Mouse (Mus musculus) forelimb bud, embryonic 11.5 days (tissue): ENCODE measurements around the gene Chd4.
A peak's percentile ranks its signal among the peaks of the same experiment; 100 is the strongest.
"Not testable (repeated sequence)": the region's sequence is repeated elsewhere in the genome, so short reads cannot be mapped to it uniquely, and the experiment has no call there.

Source experiments
- DNase-seq: peaks from one replicate; pipeline ENCODE4 v3.0.0-alpha.2; 2012; ENCODE audit warnings: low read depth, low spot score

Gene Chd4

DNA sequence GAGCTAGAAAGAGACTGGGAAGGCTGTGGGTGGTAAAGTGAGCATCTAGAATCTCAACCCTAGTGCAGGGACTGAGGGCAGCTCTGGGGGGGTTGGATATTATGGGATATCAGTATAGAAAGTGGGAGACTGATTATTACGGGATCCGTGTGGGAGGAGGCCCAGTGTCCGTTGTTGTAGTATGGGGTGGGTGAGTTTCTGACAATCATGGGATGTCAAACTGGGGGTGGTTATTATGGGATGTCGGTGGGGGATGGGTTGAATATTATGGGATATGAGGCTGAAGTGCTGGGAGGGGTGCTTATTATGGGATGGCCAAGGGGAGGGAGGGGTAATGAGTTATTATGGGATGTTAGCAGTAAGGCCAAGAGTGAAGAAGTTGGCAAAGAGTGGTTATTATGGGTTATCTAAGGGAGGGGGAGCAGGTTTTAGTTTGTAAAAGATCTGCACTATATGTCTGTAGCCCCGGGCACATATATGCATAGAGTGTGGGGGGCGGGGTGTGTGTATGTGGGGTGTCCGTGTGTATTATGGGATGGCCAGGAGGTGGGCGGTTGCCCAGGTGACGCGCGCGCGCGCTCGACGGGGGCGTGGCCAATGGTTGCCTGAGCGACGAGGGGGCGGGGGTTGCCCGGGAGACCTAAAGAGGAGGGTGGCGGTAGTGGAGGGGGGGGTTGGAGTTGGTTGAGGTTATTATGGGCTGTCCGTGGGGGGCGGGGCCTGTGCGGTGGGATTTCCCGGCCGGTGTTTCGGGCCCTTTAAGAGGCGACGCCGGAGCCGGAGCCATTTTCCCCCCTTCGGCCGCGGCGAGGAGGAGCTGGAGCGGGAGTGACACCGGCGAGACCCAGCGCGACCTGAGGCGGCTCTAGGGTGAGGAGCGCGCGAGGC, at the start of gene Chd4:
TSS of gene Chd4 (plus strand) at position 591 of the 888 bp plus-strand sequence.
- DNase-seq, result peak; percentile 83

DNA sequence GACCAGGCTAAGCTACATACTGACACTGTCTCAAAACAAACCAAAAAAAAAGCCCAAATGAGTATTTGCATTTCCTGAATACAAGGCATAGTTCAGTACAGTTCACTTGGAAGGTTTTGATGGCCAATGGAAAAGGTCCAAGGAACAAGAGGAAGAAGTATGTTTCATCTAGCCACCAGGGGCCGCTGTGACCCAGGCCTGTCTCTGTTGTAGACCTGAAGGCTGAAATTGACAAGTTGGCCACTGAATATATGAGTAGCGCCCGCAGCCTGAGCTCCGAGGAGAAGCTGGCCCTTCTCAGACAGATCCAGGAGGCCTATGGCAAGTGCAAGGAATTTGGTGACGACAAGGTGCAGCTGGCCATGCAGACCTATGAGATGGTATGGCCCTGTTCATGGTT, 49.1 kb upstream of the Chd4 start:
- peak; percentile 82 for DNase-seq

DNA sequence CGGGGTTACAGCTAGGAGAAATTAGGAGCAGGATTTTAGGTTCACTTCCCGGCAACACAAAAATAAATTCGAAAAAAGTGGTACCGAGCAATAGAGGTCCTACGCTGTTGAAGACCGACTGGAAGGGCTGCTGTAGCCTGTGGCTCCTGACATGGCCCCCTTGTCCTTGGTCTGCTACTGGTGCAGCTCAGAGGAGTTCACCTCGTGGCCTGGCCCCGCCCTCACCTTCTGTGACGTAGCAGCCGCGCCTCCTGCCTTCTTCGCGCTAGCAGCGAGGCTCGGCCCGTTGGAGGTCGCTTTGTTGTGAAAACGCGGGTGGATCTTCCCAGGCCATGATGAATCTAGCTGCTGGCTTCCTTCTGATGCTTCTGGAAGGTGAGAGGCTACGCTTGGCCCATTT, 46.1 kb upstream of the Chd4 start, which contains the start of gene Acrbp:
TSS of gene Acrbp (plus strand) at position 12 of the 400 bp plus-strand sequence.
- no peak for DNase-seq

DNA sequence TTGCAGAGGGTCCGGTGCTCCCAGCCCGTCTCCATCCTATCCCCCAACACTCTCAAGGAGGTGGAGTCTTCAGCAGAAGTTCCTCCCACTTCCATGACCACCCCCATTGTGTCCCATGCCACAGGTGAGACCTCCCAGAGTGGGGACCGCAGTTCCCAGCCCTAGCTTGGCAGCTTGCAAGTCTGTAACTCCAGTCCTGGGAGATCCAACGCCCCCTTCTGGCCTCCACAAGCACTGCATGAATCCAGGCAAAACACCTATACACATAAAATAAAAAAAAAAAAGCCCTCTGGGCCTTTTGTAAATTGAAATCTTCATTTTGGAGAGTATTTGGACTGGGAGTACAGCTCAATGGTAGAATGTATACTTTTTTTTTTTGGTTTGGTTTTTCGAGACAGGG, 44.5 kb upstream of the Chd4 start:
- no peak for DNase-seq

DNA sequence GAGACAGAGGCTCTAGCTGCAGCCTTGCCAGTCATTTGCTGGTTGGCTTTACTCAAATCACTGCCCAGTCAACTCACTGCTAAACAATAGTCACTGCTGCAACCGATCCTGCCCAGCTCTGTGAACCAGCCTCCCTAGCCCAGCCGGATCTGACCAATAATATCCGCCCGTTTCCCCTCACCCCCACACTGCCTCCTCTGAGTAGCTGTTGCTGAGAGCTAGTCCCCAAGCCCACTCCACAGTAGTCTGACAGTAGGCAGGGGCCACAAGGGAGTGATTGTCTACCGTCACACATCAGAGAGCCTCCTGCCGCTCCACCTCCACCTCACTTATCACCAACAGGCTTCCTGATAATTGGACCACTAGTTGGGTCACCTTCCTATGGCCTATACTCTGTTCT, 34.3 kb upstream of the Chd4 start:
- DNase-seq, result no peak

DNA sequence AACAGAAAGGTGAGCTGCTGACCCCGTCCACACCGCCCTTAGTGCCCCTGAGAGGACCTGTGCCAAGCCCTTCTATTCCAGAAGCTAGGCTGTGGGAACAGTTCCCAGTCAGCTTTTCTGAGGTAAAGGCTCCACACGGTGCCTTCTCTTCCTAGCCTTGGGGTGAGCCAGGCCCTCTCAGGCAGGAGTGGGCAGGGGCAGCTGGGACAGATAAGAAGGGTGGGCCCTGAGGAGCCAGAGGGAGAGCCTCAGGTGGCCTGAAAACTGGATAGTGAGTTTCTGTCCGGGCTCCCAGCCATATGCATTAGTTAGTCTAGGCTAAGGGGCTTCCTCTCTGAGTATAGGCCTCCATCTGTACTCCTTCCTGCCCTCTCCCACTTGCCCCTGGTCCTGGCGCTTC, 33.3 kb upstream of the Chd4 start:
- DNase-seq, result no peak

DNA sequence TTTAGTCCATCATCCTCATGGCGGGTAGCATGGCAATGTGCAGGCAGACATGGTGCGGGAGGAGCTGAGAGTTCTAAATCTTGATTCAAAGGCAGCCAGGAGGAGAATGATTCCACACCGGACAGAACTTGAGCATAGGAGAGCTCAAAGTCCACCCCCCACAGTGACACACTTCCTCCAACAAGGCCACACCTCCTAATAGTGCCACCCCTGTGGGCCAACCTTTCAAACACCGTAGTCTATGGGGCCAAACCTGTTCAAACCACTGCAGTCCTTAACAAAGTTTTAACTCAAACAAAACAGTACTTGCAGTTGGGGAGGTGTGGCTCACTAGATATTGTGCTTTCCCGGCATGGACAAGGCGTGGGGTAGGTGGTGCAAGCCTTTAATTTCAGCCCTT, 31.9 kb upstream of the Chd4 start:
- no peak for DNase-seq

DNA sequence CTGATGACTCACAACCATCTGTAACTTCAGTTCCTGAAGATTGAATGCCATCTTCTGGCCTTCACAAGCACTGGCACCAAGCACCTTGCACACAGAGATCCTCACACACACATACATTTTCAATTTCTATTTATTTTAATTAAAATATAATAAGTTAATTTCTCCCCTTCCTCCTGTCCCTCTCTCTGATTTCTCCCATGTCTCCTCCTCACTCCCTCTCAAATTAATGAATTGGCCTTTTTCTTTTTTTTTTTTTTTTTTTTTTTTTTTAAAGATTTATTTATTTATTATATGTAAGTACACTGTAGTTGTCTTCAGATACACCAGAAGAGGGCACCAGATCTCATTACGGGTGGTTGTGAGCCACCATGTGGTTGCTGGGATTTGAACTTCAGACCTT, 30.6 kb upstream of the Chd4 start:
- DNase-seq, result not testable (repeated sequence)

DNA sequence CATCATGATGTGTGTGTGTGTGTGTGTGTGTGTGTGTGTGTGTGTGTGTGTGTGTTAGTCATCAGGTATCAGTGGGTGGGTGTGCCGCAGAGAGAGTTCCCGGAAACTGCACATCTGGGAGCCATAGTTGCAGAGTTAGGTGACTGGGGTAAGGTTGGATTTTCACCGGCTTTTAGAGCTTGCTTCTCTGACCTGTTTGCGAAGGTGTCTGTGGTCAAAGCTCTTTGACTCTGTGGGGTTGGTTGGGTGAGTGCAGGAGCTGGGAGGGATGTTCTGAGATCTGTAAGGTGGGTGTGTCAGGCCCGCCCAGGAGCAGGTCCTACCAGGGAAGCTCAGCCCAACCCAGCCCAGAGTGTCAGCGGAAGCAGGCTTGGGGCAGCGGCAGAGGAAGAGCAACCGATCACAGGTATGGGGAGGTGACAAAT, 28.2 kb upstream of the Chd4 start, which contains the start of gene Lpar5:
TSS of gene Lpar5 (plus strand) at position 350 of the 425 bp plus-strand sequence.
- no peak for DNase-seq

DNA sequence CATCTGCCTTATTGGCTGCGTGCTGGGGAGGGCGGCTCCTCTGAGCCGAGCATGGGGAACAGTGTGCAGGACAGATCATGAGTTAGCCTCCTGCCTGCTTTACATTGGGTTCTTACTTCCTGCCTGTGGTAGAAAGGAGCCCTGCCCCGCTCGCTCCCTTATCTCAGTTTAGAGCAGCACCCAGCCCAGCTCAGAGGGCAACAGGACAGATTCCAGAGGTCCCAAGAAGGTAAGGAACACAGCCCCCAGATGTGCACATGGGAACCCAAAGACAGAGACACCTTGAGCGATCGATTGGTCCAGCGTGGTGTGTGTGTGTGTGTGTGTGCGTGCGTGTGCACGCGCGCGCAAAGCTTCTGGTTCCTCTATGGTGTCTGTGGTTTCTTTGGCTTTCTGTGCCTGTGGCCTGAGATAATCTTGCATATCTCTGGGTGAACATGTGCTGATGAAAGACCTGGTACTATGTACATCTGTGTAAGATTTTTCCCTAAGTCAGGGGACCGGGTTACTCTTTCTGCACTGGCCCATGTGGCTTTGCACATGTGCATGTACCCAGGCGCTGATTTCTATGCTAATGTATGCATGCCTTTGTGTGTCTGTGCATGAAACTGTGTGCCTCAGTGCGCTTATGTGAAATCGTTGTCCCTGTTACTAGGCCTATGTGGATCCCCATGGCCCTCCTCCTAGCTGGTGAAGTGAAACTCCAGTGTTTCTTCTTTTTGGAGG, 24.4 kb upstream of the Chd4 start:
- no peak for DNase-seq

DNA sequence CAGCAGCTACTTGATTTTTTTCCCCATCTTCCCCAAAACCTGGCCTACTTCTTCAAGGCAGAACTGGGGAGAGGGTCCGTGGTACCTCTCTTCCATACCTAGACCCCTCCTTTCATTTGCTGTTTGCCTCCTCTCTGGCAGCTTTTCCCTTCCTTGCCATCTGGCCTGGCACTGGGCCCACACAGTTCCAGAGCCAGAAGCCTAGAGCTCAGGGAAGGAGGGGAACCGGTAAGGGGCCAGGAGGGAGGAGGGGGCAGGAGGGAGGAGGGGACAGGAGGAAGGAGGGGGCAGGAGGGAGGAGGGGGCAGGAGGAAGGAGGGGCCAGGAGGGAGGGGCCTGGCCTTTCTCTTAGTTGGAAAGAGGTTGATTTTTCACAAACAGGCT, 23.9 kb upstream of the Chd4 start:
- no peak for DNase-seq

DNA sequence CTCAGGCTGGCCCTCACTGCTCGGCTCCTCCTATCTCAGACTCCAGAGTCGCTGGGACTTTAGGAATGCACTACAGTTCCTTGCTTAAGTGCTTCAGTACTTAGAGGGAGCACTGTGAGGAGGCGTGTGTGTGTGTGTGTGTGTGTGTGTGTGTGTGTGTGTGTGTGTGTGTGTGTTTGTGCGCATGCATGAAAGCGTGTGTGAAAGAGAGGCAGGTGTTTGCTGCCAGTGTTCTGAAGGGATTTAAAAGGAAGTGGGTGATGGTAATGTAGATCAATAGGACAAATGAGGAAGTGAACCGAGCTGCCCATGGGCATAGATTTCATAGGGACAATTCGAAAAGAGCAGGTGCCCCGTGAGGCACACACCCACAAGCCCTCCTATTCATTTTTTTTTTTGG, 22.0 kb upstream of the Chd4 start:
- DNase-seq, result no peak

DNA sequence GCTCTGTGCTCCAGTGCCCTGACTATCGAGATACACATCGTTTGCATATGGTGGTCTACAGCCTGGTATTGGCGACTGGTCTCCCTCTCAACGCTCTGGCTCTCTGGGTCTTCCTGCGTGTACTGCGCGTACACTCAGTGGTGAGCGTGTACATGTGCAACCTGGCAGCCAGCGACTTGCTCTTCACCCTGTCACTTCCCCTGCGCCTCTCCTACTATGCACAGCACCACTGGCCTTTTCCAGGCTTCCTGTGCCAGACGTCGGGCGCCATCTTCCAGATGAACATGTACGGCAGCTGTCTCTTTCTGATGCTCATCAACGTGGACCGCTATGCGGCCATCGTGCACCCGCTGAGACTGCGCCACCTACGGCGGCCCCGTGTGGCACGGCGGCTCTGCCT, 14.4 kb upstream of the Chd4 start:
- no peak for DNase-seq

DNA sequence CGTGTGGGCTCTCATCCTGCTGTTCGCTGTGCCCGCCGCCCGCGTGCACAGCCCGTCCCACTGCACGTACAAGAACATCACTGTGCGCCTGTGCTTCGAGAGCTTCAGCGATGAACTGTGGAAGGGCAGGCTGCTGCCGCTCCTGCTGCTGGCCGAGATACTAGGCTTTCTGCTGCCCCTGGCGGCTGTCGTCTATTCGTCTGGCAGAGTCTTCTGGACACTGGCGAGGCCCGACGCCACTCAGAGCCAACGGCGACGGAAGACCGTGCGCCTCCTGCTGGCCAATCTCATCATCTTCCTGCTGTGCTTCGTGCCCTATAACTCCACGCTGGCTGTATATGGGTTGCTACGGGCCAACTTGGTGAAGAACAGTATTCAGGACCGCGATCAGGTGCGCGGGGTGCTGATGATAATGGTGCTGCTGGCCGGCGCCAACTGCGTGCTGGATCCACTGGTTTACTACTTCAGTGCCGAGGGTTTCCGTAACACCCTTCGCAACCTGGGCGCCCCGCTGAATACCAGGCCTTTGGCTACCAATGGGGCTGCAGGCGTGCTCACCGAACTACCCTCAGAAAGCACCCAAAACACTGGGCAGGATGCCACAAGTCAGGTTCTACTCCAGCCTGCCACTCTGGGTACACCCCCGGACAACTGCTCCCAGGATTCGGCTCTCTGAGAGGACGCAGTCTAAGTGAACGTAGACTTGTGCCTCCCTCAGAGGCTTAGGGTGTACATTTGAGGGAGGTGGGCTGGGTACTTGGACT, 13.8 kb upstream of the Chd4 start:
- DNase-seq, result peak; percentile 97

DNA sequence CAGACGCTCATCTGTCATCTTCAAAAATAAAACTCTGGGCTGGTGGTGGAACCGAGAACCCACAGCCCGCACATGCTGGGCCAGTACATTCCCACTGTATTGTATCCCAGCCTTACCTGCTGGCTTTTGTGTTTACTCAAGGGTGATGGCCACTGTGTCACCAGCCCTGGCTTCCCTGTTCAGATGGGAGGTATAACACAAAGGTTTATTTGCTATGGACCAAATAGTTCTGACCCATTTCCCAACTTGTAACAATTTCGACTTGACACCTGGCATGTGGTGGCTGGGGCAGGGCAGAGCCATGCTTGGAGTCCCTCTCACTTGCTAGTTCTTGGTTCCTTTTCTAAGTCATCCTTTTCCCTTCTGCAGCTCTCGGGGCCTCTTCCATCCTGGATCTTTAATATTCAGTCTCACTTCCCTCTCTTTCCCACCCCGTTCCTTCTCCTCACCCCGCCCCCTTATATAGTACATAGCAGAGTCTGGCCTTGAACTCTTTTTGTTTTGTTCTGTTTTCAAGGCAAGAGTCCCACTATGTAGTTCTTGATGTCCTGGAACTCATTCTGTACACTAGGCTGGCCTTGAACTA, 12.9 kb upstream of the Chd4 start:
- no peak for DNase-seq

DNA sequence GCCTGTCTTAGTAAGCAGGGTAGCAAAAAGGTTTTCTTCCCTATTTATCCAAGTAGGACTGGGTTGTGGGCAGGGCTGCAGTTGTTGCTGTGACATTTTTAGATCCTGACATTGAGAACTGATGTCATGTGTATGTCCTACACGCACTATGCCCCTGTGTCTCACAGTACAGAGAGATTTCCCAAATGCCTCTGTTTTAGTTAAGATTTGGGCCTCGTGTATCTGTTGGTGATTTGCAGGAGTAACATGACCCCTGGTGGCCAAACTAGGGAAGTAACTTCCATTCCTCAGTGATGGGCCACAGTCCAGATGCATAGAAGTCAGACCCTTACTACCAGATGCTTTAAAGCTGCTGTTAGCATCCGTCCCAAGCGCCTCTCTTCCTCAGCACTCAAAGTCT, 11.4 kb upstream of the Chd4 start:
- peak; percentile 83 for DNase-seq

DNA sequence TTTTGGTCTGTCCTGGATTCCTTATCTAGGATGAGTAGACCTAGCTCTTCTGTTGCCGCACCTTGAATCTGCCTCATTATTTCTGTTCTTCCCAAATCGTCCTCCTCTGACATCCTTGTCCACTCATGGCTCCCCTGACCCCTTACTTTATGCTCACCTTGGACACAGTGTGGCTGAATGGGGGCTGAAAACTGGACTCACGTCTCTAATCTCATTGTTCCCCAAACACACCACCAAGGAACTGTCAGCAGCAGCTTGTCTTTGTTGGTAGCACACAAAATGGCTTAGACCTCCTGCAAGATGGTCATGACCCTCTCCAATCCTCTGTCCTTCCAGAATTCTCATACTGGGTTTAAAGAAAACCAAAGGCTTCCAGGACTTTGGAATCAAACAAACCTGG, 7.8 kb upstream of the Chd4 start:
- no peak for DNase-seq

DNA sequence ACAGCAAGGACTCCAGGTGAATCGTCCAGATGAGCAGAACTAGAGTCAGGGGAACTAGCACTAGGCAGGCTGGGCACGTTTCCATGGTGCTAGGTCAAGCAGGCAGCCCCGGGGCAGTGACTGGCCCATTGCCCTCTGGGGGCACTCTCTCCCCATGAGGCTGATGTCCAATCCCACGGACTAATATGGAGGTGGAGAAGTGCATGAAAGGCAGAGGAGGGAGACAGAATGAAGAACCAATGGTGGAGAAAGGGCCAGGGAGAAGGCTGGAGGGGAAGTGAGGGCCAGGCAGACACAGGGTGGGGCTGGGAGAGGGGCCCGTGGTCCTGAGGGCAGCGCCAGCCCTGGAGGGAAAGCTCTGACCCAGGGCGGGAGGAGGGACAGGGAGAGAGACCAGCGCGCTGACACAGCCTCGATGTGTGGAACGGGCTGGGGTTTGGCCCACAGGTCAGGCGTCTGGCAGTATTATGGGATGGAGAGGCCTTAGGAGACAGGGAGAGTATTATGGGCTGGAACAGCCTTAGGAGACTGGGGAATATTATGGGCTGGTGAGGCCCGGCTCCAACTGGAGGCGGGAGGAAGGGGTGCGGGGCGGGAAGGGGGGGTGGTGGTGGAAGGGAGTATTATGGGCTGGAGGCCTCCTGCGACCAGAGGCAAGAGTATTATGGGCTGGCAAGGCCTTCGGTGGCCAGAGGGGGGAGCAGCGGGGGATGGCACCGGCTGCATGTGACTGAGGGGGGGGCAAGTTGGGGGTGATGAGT, 7.0 kb upstream of the Chd4 start:
- DNase-seq, result peak; percentile 90

DNA sequence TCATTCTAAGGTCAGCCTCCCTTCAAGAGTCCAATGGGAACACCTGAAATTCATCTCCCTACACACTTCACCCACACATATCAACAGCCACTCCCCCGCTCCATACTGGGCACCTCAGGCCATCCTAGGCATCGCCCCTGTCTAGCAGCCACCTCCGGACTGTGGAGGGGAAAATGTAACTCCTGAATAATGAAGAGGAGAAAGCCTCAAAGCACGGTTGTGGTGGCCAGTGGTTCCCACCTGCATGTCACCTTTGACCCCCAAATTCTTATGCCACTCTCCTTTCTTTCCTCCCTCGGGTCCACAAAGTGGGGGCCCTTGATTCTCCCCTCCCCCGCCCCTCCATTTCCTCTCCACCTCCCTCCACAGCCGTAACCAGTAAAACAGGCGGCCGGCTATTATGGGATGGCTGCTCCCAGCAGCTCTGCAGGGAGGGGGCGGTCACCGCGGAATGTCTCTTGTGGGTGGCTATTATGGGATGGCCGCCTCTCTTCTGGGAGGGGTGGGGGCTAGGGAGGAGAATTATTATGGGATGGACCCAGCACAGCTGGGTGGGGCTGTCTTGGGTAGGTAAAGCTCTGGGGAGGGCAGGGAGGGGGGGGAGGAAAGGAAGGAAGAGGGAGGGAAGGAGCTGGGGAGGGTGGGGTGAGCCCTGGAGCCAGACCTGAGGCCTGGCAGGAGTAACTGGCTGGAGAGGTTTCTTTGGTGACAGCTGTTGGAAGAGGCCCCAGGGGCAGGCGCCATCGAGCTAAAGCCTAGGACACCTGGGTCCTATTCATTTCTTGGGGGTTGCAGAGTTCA, 6.1 kb upstream of the Chd4 start:
- DNase-seq, result peak; percentile 81
